Mouse (Mus musculus): ENCODE results near the gene Tmem131. TPM values are rescaled to one million over a fixed set of nuclear protein-coding genes. Genes with fewer than 3 reads are reported as not detected.

The Tmem131 gene
- polyA plus RNA-seq, 1 experiment, result 84.6 TPM

DNA sequence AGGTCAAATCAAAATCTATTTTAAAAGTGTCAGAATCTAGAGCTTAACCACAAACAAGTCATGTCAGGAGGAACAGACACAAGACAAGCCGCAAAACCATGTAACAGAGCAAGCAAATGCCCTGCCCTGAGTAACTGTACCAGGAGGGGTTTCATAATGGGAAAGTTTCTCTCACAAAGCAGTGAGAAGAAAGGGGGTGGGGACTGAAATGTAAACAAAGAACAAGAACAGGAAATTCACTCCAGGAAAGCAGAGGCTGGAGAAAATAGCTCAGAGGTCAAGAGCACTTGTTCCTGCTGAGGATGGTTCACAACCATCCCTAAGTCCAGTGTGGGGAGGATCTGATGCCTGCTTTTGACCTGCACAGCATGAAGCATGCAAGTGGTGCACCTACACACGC lies 59.7 kb downstream of the Tmem131 start:
- TF ChIP-seq GATA1 (IDR thresholded peaks at IDR 0.05; ENCODE audit: low read length), result no peak

DNA sequence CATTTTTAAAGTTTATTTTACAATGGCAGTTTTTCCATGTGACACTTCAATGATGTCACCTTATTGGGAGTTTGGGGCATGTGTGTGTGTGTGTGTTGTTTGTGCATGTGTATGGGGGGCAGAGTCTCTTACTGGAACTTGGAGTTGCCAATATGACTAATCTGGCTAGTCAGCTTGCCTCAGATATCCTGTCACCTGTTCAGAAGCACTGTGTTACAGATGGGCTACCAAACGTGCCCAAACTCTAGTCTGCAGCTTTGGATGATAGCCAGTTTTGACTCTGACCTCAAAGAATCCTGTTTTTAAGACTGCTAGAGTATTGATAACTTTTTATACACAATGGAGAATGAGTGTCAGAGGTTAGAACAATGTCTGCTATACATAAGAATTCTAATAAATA lies 64.3 kb downstream of the Tmem131 start:
- TF ChIP-seq GATA1 (IDR thresholded peaks at IDR 0.05; ENCODE audit: low read length), result no peak

DNA sequence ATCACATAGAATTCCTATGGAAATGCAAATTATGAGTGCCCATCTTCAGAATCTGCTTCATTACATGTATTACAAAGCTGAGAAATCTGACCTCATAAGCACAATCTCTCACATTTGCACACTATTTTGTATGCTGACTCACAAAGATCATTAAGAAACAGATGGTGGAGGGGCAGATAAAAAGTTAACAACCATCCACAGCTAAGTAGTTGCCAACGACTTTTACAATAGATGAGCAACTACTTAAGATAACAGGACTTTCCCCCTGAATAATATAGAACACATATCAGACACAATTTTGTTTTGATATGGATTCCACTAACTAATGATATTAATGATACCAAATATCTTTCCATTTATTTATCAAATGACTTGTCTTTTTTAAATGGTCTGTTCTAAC lies 66.3 kb downstream of the Tmem131 start:
- TF ChIP-seq GATA1 (IDR thresholded peaks at IDR 0.05; ENCODE audit: low read length), result peak; percentile 74

DNA sequence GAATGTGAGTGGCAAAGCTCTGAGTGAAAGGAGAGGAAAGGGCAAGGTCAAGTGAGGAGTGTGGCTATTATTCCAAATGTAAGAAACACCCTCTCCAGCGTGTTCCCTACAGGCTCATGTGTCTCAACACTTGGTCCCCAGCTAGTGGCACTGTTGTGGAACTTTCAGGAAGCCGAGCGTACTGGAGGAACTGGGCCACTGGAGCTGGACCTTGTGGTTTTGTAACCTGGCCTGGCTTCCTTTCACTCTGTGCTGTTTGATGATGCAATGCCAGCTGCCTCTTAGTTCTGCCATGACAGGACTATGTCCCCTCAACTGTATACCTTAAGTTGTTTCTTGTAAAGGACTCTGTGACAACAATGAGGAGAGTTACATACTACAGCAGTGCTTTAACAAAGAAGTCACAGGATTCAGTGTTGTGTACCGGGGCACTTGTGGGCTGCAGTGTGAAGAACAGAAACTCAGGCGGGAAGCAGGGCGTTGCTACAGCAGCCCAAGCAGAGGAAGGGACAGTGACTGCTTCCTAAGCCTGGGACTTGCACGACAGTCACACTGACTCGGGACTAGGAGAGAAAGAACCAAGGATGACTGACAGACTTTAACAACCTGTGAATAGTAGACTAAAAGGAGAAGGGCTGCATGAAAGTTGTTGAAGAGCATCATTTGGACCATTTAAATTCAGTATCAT lies 68.4 kb downstream of the Tmem131 start:
- TF ChIP-seq GATA1 (IDR thresholded peaks at IDR 0.05; ENCODE audit: low read length), result no peak

GRCm38 (mm10) chr1:36871238-36871637 lies 72.2 kb downstream of the Tmem131 start:
- no peak for TF ChIP-seq GATA1 (IDR thresholded peaks at IDR 0.05; ENCODE audit: low read length)

DNA sequence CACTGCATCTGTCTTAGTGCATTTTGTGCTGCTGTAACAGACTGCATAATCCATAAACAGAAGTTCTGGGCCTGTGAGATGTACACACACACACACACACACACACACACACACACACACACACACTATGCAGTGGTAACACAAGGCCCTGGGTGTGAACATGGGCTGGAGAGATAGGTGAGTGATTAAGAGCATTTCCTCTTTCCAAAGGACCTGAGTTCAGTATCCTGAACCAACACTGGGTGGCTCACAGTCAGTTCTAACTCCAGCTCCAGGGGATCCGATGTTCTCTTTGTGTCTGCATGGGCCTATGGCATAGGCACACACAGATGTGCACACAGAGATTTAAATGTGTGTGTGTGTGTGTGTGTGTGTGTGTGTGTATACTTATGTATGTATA lies 72.9 kb downstream of the Tmem131 start:
- peak; percentile 18 for TF ChIP-seq GATA1 (IDR thresholded peaks at IDR 0.05; ENCODE audit: low read length)

DNA sequence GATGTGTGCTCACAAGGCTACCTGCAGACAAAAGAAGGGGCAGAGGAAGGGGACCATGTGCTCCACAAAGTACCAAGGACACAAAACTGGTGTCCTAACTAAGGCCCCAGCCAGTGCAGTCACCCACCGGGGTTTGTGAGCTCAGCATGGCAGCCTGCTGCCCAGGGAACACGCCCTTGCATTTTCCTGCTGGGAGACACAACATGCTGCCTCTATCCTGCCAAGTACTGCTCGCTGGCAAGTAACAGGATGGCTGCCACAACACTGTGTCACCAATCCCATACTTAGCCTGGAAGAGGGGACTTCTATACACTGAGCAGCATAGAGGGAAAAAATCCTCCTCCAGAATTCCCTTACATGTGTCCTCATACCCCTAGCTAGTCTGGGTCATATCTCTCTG lies 78.7 kb downstream of the Tmem131 start:
- TF ChIP-seq GATA1 (IDR thresholded peaks at IDR 0.05; ENCODE audit: low read length), result no peak

DNA sequence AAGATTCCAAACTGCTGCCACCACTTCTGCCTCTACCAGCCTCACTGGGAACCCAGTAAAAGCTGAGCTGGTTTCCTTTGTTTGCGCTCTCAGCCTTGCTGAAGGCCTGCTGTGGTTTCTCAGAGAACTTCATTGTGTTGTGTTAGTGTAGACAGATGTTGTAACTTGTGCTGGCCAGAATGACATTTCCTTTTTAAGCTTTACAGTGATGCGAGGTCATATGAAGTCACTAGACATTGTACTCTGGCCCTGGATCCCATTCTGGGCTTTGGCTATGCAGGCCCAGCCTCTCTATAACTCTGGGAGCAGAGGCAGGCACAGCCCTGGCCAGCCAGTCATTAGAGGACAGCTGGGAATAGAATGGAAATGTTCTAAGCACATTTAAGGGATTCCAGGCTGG lies 81.7 kb downstream of the Tmem131 start:
- no peak for TF ChIP-seq GATA1 (IDR thresholded peaks at IDR 0.05; ENCODE audit: low read length)

DNA sequence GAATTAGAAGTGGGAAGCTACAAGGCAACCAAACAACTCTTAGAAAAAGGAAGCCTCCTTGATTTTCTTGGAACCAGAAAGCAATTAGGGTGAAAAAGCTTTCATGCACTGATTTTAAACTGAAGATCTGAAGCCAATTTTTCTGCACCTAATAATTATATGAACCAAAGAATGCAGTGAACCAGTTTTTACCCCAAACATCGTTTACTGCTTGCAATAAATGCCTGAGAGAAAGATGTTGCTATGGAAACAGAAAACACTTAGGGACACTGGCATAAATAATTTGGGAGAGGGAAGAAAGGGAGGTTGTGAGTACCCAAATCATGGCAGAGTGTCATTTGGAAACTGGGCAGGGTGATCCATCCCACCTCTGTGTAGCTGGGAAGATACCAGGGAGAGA lies 82.6 kb downstream of the Tmem131 start:
- no peak for TF ChIP-seq GATA1 (IDR thresholded peaks at IDR 0.05; ENCODE audit: low read length)

- TF ChIP-seq GATA1 (IDR thresholded peaks at IDR 0.05; ENCODE audit: low read length), result no peak
These were observed 83.0 kb downstream of the Tmem131 start for GRCm38 (mm10) chr1:36860431-36860849.

- TF ChIP-seq GATA1 (IDR thresholded peaks at IDR 0.05; ENCODE audit: low read length), result no peak
These were observed 86.4 kb downstream of the Tmem131 start for GRCm38 (mm10) chr1:36857081-36857480.

DNA sequence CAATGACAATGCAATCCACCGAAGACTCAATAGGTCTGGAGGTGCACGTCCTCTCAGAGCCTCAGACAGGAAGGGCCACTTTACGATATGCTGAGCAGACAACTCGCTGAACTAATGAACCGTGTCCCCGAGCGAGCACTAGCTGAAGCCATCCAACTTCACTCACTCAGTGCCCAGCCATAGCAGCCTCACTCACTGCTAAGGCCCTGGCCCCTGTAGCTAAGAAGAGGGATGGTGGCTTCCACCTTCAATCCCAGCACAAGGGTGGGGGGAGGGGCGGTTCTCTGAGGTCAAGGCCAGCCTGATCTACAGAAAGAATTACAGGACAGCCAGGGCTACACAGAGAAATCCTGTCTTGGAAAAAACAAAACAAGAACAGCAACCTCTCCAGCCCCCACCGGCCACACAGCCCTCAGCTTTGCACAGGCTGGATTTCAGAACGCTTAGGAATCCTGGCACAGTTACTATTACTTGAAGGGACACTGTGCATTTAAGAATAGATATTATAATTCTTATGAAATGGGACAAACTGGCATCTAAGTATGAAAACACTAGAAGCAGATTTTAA lies 89.2 kb downstream of the Tmem131 start:
- no peak for TF ChIP-seq GATA1 (IDR thresholded peaks at IDR 0.05; ENCODE audit: low read length)

DNA sequence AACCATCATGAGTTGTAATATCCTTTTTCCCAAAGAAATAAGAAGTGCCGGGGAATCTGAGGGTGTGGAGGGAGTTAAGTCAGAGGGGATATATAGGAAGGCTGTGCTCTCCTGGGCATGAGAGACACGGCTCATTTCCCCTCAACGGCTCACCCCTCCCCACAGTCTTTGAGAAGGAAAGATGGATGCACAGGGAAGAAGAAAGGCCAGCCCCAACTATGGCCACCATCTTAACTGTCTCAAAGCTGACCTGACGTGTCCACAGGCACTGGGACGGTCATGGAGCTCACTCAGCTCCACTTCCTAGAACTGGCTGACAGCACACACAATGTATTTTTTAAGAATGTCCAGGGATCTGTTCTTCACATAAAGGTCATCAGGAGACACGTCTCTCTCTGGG lies 91.4 kb downstream of the Tmem131 start:
- no peak for TF ChIP-seq GATA1 (IDR thresholded peaks at IDR 0.05; ENCODE audit: low read length)

GRCm38 (mm10) chr1:36851392-36851791 lies 92.1 kb downstream of the Tmem131 start:
- TF ChIP-seq GATA1 (IDR thresholded peaks at IDR 0.05; ENCODE audit: low read length), result no peak

DNA sequence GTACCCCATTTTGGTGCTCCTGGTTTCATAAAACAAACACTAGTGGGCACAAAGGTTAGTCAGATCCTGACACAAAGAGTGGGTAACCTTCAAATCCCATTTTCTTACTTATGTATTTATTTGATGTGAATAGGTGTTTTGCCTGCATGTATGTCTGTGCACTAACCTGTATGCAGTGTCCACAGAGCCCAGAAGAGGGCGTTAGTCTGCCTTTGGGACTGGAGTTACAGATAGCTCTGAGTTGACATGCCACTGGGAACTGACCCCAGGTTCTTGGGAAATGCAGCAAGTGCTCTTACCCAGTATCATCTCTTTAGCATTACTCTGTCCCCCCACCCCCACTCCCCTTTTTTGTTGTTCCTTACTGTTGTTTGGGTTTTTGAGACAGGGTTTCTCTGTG lies 95.4 kb downstream of the Tmem131 start:
- TF ChIP-seq GATA1 (IDR thresholded peaks at IDR 0.05; ENCODE audit: low read length), result no peak

DNA sequence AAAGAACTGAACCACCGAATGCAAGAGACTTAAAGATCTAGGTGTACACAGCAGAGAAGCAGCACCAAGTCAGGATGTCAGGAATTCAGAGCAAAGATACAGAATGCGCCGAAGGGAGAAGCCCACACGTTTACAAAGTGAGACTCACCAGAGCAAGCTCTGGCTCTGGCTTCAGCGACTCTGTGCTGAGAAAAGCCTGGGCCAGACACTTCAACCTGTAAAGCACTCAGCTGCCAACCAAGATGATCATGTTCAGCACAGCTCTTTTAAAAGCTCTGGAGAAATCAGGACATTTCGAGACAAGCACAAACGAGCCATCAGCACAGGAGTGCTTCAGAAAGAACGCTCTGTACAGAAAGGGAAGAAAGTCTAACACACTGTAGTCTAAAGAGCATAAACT lies 96.2 kb downstream of the Tmem131 start:
- TF ChIP-seq GATA1 (IDR thresholded peaks at IDR 0.05; ENCODE audit: low read length), result no peak

DNA sequence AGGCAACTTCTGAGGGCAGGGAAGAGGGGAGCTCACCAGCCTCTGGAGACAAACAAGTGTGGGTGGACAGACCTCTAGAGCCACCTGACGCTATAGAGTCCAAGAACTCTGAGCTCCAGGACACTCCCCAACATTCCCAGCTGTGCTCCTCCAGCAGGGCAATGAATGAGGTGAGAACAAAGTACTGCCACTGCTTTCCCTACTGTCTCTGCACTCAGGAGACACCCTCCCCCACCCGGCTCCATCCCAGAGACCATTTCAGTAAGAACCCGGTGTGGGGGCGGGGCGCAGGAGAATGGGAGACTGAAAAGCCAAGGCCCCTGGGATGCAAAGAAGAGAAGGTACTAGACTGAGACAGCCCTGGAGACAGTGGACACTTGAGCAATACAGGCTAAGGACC lies 98.4 kb downstream of the Tmem131 start:
- TF ChIP-seq GATA1 (IDR thresholded peaks at IDR 0.05; ENCODE audit: low read length), result no peak
